Comparison of ENCODE assay signal across 11 mouse cellular contexts in genomic region chr1:39300676-39301075, GRCm38 (mm10).
"Had no signal": no experiment of that assay in that cellular context is flagged by ENCODE, and none has a peak within 500 bp of the region (broad histone marks: within the 10 kb centered on the region; RNA-seq: fewer than 3 reads in every experiment).

No protein-coding gene starts in this region.

- ATAC-seq: midbrain, embryonic 13.5 days; midbrain, embryonic 16.5 days had no signal

- DNase-seq: kidney, adult 9 months; kidney, postnatal 14 days; kidney, postnatal 4 days; lung, adult 18-20 months; lung, postnatal 10 days; lung, postnatal 36 days; thymus, adult 18-20 months; thymus, postnatal 14 days; thymus, postnatal 4 days had no signal
